Mouse (Mus musculus) E14TG2a.4 (cell line): ENCODE data around the gene Farsa.

Experiments used
- H3K27me3 ChIP-seq: 2 replicates; pipeline ENCODE4 v1.6.1; 2014; ENCODE audit warnings: low read length, control low read depth; ENCODE audit not compliant: insufficient read depth
- H3K36me3 ChIP-seq: 2 replicates; pipeline ENCODE4 v1.6.1; 2014; ENCODE audit warnings: low read length, control low read depth; ENCODE audit not compliant: insufficient read depth
- H3K4me1 ChIP-seq: replicated peaks from 2 replicates; pipeline ENCODE4 v1.6.1; 2014; ENCODE audit warnings: low read depth, low read length, control low read depth
- H3K4me3 ChIP-seq: replicated peaks from 2 replicates; pipeline ENCODE4 v1.5.1; 2014; ENCODE audit warnings: mild to moderate bottlenecking, low read length
- H3K9me3 ChIP-seq: 2 replicates; pipeline ENCODE4 v1.6.1; 2014; ENCODE audit warnings: low read length, control low read depth
- CTCF ChIP-seq: conservative IDR thresholded peaks from 2 replicates; pipeline ENCODE4 v1.5.1; 2014; ENCODE audit warnings: low read length
- NANOG ChIP-seq: IDR thresholded peaks from 2 replicates; pipeline ENCODE4 v1.6.1; 2014; ENCODE audit warnings: borderline replicate concordance, low read length, mixed read lengths
- POU5F1 ChIP-seq: IDR thresholded peaks from 2 replicates; pipeline ENCODE4 v1.6.1; 2014; ENCODE audit warnings: low read length, borderline replicate concordance

The Farsa gene

GRCm38 (mm10) chr8:84856864-84857441, at the start of gene Farsa:
TSS of gene Farsa (plus strand) at chr8:84856989.
- Histone ChIP-seq H3K4me3 (peak within 1 kb of the TSS; percentile 100), H3K9me3 (no peaks in the 10 kb centered on the region), H3K36me3 (peaks cover 38% of the 10 kb centered on the region), H3K4me1 (peaks cover 52% of the 10 kb centered on the region), H3K27me3 (no peaks in the 10 kb centered on the region)
- no peak for TF ChIP-seq NANOG
- no peak for TF ChIP-seq CTCF
- no peak for TF ChIP-seq POU5F1

- TF ChIP-seq NANOG: no peak
- no peak for TF ChIP-seq CTCF
- no peak for TF ChIP-seq POU5F1
- peaks cover 57% of the 10 kb centered on the region for H3K27me3 ChIP-seq
- peaks cover 7% of the 10 kb centered on the region for H3K4me1 ChIP-seq
- H3K4me3 ChIP-seq: no peak overlapping the region
- no peaks in the 10 kb centered on the region for H3K36me3 ChIP-seq
- peaks cover 3% of the 10 kb centered on the region; the same call in 1 of the 2 replicates for H3K9me3 ChIP-seq
Measured at GRCm38 (mm10) chr8:84809109-84809940, 47.5 kb upstream of the Farsa start.

GRCm38 (mm10) chr8:84809941-84810280, 46.9 kb upstream of the Farsa start:
- Histone ChIP-seq H3K4me1 (peaks cover 13% of the 10 kb centered on the region), H3K27me3 (peaks cover 57% of the 10 kb centered on the region), H3K9me3 (peaks cover 3% of the 10 kb centered on the region; the same call in 1 of the 2 replicates), H3K4me3 (no peak overlapping the region), H3K36me3 (no peaks in the 10 kb centered on the region)
- TF ChIP-seq POU5F1 (no peak), NANOG (no peak), CTCF (no peak)

- no peak for TF ChIP-seq CTCF
- TF ChIP-seq POU5F1: no peak
- TF ChIP-seq NANOG: no peak
- H3K36me3 ChIP-seq: no peaks in the 10 kb centered on the region
- no peak overlapping the region for H3K4me3 ChIP-seq
- peaks cover 21% of the 10 kb centered on the region for H3K4me1 ChIP-seq
- H3K27me3 ChIP-seq: peaks cover 48% of the 10 kb centered on the region
- H3K9me3 ChIP-seq: peaks cover 3% of the 10 kb centered on the region; the same call in 1 of the 2 replicates
Measured at GRCm38 (mm10) chr8:84810896-84811295, 45.9 kb upstream of the Farsa start.

GRCm38 (mm10) chr8:84811303-84811702, 45.5 kb upstream of the Farsa start:
- Histone ChIP-seq H3K27me3 (peaks cover 50% of the 10 kb centered on the region), H3K9me3 (no peaks in the 10 kb centered on the region), H3K4me3 (no peak overlapping the region), H3K4me1 (peaks cover 26% of the 10 kb centered on the region), H3K36me3 (no peaks in the 10 kb centered on the region)
- TF ChIP-seq POU5F1 (no peak), NANOG (no peak), CTCF (no peak)

GRCm38 (mm10) chr8:84813059-84813458, 43.7 kb upstream of the Farsa start:
- Histone ChIP-seq H3K27me3 (peaks cover 46% of the 10 kb centered on the region), H3K36me3 (no peaks in the 10 kb centered on the region), H3K4me3 (no peak overlapping the region), H3K4me1 (peaks cover 30% of the 10 kb centered on the region), H3K9me3 (no peaks in the 10 kb centered on the region)
- TF ChIP-seq NANOG: no peak
- TF ChIP-seq CTCF: peak; percentile 74

GRCm38 (mm10) chr8:84813830-84814229, 43.0 kb upstream of the Farsa start:
- Histone ChIP-seq H3K36me3 (no peaks in the 10 kb centered on the region), H3K27me3 (peaks cover 42% of the 10 kb centered on the region), H3K9me3 (no peaks in the 10 kb centered on the region), H3K4me1 (peaks cover 30% of the 10 kb centered on the region), H3K4me3 (no peak overlapping the region)
- no peak for TF ChIP-seq POU5F1
- TF ChIP-seq NANOG: no peak
- TF ChIP-seq CTCF: no peak

GRCm38 (mm10) chr8:84814240-84814554, 42.6 kb upstream of the Farsa start:
- no peak for TF ChIP-seq POU5F1
- TF ChIP-seq CTCF: no peak
- no peak for TF ChIP-seq NANOG
- H3K9me3 ChIP-seq: no peaks in the 10 kb centered on the region
- no peak overlapping the region for H3K4me3 ChIP-seq
- H3K36me3 ChIP-seq: no peaks in the 10 kb centered on the region
- H3K4me1 ChIP-seq: peaks cover 30% of the 10 kb centered on the region
- H3K27me3 ChIP-seq: peaks cover 39% of the 10 kb centered on the region
